Mouse (Mus musculus) MN1 (cell line): ENCODE results near the gene Usp45.

Experiments used
- DNase-seq: peaks from one replicate; pipeline ENCODE4 v3.0.0-alpha.2; 2016; ENCODE audit warnings: low spot score

Usp45 gene

DNA sequence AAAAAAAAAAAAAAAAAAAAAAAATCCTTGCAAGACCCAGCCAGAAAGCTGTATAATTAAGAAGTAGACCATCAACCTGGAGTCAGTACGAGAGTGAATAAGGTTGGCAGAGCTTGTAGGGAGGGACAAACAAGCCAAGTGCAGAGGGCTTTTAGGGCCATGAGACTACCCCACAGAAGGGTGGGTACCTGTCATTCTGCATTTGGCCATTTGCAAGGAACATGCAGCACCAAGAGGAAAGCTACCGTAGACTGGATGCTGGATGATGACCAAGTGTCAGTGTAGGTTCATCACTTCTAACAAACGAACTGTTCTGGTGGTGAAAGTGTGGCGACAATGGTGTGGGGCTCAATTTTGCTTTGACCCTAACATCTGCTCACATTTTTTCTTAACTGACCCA, 22.9 kb downstream of the Usp45 start:
- DNase-seq = no peak

DNA sequence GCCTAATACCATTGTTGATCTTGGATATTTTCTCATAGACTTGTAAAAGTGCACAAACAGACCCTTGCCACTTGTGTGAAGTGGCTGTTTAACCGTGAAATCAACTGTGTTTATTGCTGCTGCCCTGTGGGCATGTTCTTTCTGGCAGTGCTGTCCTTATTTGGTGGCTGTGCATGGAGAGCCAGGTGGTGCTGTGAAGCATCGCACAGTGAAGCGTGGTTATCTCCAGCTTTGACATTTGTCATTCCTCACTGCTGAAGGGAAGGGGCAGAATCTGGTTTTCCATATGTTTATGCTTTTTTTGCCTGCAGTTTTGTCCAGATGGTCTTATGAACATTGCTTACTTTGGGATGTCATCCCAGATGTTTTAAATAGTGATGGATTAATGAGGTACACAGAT, 26.7 kb downstream of the Usp45 start:
- DNase-seq = no peak

DNA sequence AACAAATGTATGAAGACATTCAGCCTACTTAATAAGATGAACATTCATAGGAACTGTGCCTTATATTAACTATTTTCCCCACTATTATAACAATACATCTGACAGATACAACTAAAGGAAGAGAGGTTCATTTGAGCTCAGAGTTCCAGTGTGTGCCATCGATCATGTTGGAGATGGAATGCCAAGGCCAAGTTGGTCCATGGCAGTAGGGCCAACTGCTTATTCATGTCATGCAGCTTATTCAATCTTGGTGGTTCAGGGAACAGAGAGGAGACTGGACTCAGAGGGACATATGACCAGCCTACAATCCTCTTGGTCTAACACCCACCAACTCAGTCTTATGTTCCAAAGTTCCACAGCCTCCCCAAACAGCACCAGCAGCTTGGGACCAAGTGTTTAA, 34.1 kb downstream of the Usp45 start:
- no peak for DNase-seq

DNA sequence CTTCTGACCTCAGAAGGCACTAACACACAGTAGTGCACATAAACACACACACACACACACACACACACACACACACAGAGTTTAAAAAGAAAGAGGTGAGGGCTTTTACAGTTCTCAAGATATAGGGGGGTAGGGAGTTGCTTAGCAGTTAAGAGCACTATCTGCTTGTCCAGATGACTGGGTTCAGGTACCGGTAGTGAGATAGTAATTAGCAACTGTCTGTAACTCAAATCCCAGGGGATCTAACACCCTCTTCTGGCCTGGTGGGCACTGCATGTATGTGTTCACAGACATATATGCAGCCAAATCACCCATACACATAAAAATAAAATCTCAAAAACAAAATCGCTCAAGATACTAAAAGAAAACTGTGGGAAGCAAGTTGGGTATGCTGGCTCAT, 34.7 kb downstream of the Usp45 start:
- DNase-seq = no peak

DNA sequence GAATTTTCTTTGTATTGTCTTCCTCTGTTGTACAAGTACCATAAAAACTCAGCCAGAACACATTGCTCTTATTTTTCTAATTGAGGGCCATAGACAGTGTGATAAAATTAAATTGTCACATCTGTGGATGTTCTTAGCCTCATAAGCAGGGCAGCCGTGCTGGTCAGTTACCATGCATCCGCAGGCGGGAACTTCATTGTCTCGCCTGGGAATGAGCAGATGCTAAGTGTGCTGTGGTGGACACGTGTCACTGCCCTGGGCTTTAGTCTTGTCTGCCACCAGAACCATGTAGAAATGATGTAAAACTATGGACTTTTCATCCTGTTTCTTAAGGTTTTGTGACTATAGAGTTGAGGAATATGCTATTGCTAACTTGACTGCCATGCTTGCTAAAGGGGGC, 40.2 kb downstream of the Usp45 start:
- no peak for DNase-seq

DNA sequence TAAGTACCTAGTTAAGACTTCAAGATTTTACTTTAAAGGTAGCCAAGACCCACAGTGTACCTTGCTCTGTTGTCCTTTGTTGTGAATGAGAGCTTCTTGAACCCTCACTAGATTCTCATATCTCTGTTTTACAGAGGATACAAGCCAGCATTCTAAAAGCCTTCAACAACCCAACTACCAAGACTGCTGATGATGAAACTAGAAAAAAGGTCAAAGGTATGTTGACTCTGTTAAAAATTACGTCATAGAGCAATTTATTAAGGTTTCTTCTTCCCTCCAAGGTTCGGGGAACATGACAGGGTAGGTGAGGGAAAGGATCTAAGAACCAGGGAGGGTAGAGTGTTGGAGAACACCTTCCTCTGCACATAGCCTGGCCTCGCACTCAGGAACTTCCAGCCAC, 43.7 kb downstream of the Usp45 start:
- no peak for DNase-seq

DNA sequence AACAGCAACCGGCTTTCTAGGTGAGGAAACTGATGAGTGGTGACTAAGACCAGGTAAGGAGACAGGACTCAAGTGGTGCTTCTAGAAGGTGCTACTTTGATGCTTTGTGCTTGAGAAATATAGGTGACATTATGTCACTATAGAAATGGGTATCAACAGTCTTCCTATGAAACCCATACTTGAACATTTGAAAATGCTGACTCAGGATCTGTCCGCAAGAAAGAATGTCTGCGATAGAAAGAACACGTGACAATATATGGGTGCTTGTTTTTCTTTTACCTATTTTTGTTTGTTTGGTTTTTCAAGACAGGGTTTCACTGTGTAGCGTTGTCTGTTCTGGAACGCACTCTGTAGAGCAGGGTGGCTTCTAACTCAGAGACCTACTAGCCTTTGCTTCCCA, 45.7 kb downstream of the Usp45 start:
- DNase-seq = no peak

DNA sequence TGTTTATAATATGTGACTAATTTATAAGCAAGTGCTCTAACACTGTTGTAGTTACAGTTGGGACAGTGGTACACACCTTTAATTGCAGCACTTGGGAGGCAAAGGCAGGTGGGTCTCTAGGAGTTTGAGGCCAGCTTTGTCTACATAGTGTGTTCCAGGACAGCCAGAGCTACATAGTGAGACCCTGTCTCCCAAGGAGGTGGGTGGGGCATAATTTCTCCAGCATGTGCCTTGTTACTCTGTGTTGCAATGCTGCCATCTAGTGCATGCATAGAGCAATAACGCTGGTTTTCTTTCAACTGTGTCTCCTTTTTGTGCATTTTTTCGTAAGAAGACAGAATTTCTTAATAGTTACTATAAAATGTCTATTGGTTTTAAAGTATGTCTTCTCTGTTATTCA, 47.1 kb downstream of the Usp45 start:
- peak; percentile 64 for DNase-seq

DNA sequence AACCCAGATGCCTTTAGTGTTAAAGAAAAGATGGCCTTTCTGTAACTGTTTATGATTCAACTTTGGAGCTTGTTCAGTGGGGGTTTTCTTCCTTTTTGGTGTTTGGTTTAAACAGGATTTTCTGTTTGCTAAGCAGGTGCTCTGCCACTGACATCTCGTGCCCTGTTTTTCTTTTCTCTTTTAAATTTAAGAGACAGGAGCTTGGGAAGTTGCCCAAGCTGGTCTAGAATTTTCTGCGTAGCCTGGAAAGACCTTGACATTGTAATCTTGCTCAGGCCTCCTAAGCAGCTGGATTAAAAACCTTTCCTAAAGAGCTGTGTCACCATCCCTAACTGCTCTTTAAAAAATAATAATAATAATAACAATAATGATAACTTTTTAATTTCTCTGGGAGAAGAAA, 59.7 kb downstream of the Usp45 start:
- no peak for DNase-seq

DNA sequence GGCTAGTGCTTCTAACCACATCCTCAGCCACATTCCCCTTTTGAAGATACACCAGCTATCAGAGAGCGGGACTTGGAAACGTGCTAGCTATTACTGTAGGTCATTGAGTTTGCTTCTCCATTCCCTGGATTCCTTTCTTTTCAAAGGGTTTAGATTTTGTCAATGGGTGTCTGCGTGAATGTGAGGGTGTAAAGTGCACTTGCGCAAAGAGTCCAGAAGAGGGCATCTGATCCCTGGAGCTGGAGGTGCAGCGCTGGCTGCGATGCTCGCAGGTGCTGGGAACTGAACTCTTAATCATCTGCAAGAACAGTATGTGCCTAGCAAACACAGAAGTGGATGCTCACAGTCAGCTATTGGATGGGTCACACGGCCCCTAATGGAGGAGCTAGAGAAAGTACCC, 65.9 kb downstream of the Usp45 start:
- no peak for DNase-seq

DNA sequence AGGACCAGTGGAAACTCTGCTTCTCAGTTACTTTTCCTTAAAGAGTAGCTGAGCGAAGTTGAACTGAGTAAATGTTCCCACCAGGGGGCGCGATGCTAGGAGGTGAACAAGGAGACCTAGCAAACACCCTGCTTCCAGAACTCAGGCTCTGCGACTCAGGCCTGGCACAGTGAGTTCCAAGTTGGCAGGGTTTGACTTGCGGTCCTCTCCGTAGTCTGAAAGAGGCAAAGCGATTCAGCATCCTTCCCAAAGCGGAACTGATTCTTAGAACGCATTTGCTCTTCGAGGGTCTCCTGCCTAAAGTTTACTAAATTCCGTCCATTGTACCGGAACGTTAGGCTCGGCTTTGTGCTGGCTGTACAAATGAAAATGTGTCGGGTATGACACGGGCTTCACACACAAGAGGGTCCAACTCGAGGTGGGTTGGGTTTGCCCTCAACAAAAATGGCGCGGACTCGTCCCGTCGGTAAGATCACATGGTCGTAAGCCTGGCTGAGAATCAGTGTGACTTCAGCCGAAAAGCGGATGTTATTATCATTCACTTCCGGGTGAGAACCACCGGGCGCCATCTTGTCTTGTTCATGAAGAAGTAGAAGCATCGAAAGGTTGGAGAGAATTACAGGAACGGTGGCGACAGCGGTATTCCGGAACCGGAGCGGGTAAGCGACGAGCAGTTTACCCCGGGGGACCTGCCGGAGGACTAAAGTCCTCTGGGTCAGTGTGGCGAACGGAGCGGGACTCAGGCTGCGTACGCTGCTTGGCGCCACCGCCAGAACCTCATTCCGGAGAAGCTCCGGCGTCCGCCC, 80.7 kb downstream of the Usp45 start, which contains the start of gene Pnisr:
Gene Pnisr, plus strand, starts transcription at position 103 of the 806 bp plus-strand sequence.
- DNase-seq = peak; percentile 96

DNA sequence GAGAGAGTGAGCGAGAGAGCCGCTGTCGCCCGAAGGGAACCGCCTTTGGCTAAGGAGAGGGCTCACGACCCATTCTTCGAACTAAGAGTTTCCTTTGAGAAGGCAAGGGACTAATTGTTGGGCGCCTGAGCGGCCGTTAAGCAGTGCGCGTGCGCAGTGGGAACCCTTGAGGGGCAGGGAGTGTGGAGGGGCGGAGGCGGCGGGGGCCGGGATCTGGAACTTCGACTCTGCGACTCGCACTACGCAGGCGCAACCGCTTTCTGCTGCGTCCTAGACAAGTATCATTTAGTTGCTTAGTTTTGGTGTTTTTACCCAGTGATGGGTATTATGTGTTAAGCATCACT, 81.3 kb downstream of the Usp45 start:
- peak; percentile 90 for DNase-seq

DNA sequence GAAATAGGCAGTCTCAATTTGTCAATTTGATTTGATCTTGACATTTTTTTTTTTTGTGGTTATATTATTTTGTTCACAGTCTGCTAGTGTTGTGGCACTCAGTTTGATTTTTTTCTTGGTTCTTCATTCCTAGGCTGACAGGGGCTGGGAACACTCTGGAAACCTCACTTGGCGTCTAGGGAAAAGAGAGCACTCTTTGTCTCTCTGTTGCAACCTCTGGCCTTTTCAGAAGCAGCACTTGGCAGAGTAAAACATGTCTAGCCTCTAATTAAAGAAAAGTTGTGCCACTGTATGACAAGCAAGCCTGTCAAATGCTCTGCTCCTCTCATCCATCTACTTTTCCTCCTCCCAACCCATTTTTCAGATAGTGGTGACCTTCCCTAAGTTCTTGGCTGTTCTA, 90.5 kb downstream of the Usp45 start:
- DNase-seq = no peak

DNA sequence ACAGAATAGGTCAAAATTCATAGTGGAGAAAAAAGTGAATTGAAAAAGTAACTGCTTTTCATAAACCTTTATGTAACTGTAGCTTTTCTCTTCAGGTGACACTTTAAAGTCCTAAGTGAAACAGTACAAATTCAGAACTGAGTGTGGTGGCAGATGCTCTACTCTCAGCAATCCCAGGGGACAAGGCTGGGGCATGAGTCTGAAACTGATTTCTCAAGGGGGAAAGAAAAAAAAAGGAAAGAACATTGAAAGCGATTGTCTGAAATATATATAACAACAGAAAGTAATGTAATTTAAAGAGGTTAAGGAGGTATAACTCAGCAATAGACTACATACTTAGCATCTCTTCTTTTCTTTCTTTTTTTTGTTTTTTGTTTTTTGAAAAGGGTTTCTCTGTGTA, 98.3 kb downstream of the Usp45 start:
- DNase-seq = no peak

DNA sequence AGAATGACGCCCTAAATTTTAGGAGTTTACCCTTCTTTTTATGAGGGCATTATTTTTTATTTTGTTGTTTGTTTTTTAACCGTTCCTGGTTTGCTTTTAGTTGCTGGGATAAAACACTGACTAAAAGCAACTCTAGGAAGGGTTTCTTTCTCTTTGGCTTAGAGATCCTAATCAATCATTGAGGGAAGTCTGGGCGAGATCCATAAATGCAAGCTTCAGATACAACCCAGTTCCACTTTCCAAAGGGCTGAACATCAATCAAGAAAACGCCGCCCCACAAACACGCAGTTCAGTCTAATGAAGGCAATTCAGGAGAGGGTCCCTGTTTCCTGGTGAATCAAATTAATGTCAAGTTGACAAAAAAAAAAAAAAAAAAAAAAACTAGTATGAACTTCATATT, 111.8 kb downstream of the Usp45 start:
- no peak for DNase-seq

DNA sequence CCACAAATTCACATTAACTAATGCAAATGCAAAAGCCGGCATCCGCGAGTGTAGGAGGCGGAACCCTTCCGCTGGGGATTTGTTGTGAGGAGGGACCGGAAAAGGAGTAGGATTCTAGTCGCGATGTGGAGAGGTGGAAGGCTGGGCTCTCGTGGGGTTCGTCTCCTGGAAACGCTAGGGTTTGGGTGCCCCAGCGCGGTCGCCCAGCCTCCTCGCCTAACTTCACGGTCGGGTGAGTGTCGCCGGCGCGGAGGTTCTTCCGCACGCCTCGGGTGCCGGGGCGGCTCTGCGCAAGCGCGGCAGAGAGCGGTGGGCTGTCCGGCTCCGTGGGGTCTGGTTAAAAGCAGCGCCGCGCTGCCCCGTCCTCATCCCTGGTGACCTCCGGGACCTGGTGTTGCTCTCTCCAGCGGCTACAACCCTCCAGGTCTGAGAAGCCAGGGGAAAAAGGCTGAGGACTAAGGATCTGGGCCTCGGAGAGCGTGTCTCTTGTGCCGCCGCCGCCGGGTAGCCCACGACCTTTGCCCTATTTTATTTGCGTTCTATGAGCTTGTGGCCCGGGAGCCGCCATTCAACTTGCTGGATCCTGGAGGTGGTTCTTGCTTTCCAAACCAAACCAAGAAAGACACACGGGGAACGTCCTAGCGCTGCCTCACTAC, 112.7 kb downstream of the Usp45 start, which contains the start of gene Coq3:
Gene Coq3, plus strand, starts transcription at position 109 of the 656 bp plus-strand sequence.
- peak; percentile 85 for DNase-seq

DNA sequence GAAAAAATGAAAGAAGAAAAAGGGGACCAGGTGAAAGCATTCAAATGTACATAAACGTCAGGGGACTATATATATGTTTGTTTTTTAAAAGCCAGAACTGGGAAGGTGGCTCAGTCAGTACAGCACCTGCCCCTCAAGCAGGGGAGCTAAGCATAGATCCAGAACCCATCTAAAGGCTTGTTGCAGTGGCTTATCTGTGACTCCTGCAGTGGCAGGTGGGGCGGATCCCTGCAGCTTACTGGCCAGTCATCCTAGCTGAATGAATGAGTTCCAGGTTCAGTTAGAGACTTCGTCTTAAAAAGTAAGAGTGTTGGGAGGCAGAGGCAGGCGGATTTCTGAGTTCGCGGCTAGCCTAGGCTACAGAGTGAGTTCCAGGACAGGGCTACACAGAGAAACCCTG, 115.8 kb downstream of the Usp45 start:
- DNase-seq = no peak

DNA sequence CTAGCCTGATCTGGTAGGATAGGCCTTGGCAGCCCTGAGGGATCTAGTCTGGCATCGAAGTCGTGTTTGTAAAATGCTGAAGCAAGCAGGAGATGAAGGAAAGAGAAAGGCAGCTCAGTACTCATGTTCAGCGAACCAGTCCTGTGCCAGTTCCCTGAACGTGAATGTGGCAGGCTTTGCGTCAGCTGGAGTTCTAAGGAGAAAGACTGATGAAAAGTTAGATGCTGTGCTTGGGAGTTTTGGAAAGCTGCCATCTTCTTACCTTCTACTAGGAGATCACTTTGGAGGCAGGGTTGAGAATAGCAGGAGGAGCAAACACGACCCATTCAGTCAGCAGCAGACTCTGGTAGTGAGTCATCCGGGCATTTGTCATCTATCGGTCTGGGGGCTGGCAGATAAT, 118.9 kb downstream of the Usp45 start:
- peak; percentile 9 for DNase-seq
